Mouse (Mus musculus) embryo, embryonic 11 days (tissue): ENCODE measurements around the gene Lce3a.
A peak's percentile ranks its signal among the peaks of the same experiment; 100 is the strongest.

Source experiments
- DNase-seq: peaks from one replicate; pipeline ENCODE4 v3.0.0-alpha.2; 2015

The Lce3a gene

GRCm38 (mm10) chr3:92926130-92926529 is at the start of gene Lce3a:
TSS of gene Lce3a (minus strand) at chr3:92926230.
- DNase-seq, result no peak

- DNase-seq, result no peak
Observed at GRCm38 (mm10) chr3:92966761-92967160, 40.7 kb upstream of the Lce3a start, which contains the start of gene Lce3e. TSS of gene Lce3e (plus strand) at chr3:92967061.

DNA sequence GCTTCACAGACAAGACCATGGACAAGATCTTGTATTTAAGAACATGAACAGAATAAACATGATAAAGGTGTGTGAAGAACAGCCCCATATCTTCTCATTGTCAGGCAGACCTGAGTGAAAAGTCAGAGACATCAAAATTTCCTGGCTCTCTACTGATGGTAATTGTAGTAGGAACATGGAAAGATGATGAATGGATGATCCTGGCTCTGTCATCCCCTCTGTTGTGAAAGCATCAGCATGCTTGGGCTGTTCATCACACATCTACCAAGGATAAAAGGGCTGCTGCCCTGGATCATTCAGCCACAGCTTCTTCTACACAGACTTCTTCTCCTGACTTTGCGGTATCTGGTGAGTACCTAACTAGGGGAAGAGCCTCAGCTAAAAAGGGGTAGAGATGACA is 31.1 kb upstream of the Lce3a start, which contains the start of gene Lce3d:
Gene Lce3d, plus strand, starts transcription at position 301 of the 400 bp plus-strand sequence.
- no peak for DNase-seq

DNA sequence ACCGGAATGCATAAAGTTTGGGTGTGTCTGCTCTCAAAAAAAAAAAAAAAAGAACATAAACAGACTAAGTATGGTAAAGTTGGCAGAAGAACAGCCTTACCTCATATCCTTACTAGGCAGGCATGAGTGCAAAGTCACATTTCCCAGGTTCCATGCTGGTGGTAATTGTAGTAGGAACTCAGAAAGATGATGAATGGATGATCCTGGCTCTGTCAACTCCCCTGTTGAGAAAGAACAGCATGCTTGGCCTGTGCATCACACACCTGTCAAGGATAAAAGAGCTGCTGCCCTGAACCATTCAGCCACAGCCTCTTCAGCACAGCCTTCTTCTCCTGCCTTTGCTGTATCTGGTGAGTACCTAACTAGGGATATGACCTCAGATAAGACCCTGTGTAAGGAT is 18.2 kb upstream of the Lce3a start, which contains the start of gene Lce3c:
Gene Lce3c, plus strand, starts transcription at position 301 of the 400 bp plus-strand sequence.
- no peak for DNase-seq

- no peak for DNase-seq
Observed at GRCm38 (mm10) chr3:92932679-92933078, 6.6 kb upstream of the Lce3a start, which contains the start of gene Lce3b. TSS of gene Lce3b (plus strand) at chr3:92932979.

DNA sequence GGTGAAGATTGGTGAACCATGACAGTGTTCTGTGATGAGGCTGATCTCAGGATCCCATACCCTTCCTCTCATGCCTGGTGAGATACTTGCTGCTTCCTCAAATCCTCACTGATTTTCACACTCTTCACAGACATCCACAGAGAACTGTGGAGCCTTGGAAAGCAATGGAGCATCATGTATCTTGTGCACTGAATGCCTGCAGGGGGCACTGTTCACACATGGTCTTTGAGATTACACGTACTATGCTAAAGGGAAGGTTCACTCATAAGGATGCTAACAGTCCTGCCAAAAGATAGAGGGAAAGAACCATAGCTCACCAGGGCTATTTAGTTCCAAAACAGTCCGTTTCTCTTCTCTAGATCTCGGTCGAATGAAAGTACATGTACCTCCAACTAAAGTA is 5.7 kb downstream of the Lce3a start:
- DNase-seq, result peak; percentile 51

GRCm38 (mm10) chr3:92907571-92907970 is 18.5 kb downstream of the Lce3a start:
- DNase-seq, result peak; percentile 73

DNA sequence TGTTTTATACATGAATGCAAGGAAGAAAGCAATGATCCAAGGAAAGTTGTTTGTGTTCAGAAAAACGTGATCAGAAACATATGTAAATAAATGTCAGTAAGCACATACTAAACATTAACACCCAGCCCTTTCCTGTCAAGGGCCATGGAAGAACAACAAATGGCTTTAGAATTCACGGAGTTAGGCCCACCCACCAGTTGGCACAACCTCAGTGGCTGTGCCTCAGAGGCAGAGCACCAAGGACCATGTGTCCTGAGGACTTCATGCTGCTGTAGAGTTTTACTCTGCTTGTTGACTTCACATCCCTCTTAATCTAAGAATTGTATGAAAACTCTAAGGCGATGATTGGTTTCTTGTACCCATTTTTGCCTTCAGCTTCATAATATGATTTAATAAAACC is 20.8 kb downstream of the Lce3a start:
- no peak for DNase-seq

- DNase-seq, result peak; percentile 58
Observed at GRCm38 (mm10) chr3:92903640-92904039, 22.4 kb downstream of the Lce3a start.

- peak; percentile 47 for DNase-seq
Observed at GRCm38 (mm10) chr3:92902992-92903391, 23.0 kb downstream of the Lce3a start.

GRCm38 (mm10) chr3:92894489-92894888 is 31.5 kb downstream of the Lce3a start:
- no peak for DNase-seq

- DNase-seq, result no peak
Observed at GRCm38 (mm10) chr3:92894063-92894462, 32.0 kb downstream of the Lce3a start.
